Mouse (Mus musculus) right cerebral cortex, postnatal 25 days (tissue): Measurements from ENCODE around the gene Acbd7.

Source experiments
- DNase-seq: peaks from one replicate; pipeline ENCODE4 v3.0.0; 2022

Gene Acbd7

DNA sequence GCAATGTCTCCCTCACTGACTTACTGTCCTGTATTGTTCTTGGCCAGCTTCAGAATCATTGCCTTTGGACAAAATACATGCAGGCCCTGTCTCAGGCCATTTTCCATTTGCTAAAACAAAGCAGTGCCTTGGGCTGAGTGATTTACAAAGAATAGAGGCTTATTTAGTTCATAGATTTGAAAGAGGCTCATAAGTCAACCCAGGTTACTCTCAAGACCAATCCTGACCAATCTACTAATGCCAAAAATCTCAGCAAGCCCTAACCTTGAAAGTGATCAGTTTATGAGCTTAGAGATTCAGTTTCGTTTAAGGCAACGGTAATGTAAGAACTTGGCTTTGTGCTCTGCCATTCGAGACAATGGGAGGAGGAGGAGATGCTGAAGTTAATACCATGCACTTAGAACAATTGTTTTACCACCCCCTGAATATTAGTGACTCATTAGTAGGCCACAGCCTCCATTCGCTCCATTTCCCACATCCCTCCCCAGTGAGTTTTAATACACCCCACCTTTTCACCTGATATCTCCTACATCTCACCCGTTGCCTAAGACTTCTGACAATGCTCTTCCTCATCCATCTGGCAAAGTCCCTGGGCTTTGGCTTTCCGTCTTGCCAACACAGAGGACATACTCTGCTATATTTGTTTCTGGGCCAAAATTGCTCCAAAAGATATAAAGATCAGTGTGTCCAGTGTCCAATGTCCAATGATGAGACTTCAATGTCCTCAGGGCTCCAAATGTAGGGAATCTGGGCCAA, 51.3 kb downstream of the Acbd7 start:
- DNase-seq, result no peak
